Mouse (Mus musculus) R1 (cell line): ENCODE measurements at regions not wholly inside any gene's neighbourhood (a gene's known extent, or its start where the extent isn't known, plus 50 kb on each side); places are given as distances from the start of the nearest gene placed in this dataset.

Experiments
- DNase-seq: peaks from one replicate; pipeline ENCODE4 v3.0.0-alpha.2; 2018; ENCODE audit warnings: low read depth, low spot score

DNA sequence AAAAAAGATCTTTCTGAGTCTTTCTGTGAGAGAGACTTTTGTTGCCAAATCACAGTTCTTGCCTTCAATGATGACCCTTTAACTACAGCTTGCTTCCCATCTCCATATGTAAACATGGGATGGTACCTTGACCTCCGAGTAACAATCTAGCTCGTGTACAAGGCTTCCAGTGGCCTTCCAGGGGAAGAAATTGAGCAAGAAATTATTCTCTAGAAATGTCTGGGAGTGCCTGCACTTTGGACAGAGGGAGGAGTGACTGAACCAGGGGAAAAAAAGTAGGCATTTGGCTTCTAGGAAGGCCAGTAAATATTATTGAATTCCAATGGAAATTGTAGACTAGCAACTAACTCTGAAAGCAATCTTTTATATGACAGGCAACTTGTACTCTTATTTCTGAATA lies 287.8 kb upstream of the Mpdz start:
- DNase-seq: no peak

DNA sequence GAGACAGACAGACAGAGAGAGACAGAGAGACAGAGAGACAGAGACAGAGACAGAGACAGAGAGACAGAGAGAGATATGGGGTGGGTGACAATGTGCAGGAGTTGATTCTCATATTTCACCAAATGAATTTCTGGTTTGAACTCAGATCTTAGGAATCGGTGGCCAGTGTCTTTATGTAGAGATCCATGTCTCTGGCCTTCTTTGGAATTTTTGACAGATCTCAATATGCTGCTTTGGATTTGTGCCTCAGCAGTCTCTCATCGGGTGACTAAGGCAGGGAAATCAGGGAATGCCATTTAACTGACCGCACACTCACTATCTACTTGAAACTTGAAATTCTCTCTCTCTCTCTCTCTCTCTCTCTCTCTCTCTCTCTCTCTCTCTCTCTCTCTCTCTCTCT lies 286.3 kb upstream of the Mpdz start:
- no peak for DNase-seq

DNA sequence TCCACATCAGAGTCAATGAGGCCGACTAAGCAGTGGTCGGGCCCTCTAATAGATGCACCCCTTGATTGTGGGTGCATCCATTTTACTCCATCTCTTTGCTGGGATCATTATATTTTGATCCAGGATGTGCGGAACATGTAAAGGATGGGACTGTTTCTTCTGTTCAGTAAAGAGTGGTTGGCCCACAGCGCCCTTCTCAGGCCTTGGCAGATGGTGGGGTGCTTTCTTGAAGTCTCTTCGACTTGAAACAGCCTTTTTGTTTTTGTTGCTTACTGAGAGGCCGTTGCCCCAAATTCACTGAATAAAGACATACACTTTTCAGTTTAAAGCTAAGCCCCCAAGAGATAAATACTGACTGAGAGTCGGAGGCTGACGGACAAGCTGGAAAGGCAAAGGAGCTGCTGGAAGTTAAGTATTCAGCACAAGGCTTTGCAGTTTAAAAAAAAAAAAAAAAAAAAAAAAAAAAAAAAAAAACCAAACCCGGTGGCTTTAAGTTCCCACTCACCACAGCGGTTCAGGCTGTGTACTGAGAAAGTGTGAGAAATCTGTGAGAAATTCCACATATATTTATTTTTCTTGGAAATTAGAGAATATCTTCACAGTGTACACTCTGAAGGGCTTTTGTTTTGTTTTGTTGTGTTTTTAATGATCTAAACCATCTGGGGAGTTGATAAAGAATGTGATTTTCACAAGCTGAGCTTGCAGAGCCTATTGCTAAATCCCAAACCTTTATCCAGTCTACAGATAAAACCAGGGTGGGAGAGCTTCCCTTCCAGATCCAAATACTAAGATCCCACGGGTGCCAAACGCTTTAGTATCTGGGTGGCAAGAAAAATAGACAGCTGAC lies 285.3 kb upstream of the Mpdz start:
- no peak for DNase-seq

DNA sequence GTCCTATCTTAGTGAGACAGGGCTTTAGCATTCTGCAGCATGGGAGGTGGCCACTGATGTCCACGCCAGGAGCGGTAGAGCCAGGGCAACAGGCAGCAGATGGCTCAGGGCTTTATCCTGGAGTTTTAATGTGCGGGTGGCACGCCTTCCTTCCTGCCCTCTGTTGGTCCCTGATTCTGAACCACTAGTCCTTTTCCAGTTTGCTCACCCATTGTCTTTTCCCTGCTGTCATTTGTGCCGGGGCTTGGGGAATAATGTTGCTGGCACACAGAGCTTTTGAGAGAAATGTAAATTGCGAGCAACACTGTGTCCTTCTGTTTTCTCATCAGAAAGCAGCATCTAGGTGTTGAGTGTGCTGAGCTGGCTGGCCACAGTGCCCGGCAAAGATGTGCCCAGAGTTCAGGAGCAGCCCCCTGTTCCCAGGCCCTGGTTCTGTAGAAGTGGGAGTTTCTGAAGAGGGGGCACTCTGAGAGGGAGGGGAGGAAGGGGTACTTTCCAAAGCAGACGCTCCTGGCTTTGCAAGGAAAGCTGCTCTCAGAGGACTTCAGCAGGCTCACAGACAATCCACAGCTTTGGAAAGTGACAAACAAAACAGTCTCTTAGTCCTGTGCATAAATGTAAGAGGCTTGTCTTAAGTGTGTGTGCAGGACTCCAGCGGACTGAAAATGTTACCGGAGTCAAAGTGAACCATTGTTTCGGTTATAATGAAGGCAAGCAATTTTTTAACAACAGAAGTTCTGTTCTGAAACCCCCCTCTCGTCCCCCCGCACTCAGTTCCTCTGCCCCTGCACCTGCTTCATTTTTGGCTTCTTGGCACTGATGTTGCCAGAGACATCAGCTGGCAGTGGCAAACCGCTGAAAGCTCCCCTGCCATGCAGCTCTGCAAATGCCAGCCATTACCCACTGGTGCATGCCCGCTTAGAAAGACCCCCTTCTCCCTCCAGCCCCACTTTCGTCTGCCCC lies 284.4 kb upstream of the Mpdz start:
- no peak for DNase-seq

DNA sequence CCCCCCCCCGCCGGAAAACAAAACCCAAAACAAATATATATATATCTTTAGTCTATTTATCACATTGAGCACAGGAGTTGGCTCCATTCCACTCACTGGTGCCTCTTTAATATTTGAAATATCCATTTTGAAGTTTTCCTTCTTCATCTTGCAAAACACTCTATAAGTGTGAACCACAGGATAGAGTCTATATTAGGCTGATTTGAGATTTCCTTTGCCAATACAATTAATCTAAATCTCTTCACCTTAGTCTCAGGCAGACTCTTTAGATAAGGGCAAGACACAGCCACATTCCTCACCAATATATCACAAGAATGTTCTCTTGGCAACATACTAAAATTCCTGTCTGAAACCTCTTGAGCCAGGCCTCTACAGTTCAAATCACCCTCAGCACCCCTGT lies 282.1 kb upstream of the Mpdz start:
- DNase-seq: no peak

DNA sequence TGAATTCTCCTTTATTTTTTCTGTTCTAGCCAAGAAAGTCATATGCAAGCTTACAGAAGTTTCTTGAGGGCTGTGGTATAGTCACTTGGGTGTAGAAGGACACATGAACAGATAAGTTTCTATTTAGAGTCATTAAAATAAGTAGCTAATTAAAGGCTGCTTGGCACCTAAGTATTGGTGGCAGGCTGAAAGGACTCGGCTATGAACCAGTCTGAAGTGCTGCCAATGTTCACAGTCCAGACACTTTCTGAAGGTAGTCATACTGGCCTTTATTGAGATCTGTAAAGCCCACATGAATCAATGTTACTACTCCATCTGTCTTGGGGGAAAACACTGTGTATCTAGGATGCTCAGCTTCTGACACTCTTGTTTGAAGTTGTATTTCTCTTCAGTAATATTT lies 269.8 kb upstream of the Mpdz start:
- no peak for DNase-seq

DNA sequence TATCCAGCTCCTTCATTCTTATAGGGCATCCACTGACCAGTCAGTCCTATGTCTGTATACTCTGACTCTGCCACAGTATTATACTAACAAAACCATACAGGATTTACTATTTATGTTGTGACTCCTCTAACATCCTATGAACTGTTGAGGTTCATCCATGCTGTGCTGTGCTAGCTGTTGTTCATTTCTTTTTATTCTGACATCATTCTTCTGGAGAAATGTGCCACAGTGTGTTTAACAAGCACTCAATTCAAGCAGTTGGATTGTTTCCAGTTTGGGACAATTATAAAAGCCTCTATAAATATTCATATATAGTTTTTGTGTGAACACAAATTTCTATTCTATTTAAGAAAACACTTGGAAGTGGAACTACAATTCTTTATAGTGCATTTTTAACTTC lies 252.6 kb upstream of the Mpdz start:
- no peak for DNase-seq

DNA sequence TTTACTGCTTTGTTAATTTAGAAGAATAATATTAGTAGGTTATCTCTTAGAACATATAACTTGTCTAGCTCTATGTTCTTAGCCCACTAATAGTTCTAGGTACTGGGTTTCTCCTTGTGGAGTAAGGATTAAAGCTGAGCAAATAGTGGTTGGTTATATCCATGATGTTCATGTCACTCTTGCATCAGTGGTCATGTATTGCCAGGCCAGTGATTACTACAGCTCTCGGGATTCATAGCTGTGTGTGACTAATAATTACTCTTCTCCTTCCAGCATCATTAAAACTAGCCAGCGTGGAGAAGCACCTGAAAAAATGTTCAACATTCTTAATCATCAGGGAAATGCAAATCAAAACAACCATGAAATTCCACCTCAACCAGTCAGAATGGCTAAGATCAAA lies 234.6 kb upstream of the Mpdz start:
- no peak for DNase-seq

DNA sequence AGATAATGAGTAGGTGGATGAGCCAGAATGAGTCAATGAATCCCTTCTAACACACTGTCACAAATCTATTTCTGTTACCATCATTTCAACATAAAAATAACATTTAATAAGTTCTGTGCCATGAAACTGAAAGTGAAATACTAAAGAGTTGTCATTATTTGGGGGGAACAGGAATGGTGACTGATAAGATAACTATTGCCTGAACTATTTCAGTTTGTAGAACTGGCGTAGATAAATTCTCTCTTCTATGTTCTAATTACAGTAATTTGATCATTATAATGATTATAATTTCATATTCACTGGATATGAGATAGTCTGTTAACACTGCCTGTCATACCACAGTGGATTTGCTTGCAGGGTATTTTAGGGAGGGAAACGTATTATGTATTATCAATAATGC lies 232.3 kb upstream of the Mpdz start:
- DNase-seq: no peak

DNA sequence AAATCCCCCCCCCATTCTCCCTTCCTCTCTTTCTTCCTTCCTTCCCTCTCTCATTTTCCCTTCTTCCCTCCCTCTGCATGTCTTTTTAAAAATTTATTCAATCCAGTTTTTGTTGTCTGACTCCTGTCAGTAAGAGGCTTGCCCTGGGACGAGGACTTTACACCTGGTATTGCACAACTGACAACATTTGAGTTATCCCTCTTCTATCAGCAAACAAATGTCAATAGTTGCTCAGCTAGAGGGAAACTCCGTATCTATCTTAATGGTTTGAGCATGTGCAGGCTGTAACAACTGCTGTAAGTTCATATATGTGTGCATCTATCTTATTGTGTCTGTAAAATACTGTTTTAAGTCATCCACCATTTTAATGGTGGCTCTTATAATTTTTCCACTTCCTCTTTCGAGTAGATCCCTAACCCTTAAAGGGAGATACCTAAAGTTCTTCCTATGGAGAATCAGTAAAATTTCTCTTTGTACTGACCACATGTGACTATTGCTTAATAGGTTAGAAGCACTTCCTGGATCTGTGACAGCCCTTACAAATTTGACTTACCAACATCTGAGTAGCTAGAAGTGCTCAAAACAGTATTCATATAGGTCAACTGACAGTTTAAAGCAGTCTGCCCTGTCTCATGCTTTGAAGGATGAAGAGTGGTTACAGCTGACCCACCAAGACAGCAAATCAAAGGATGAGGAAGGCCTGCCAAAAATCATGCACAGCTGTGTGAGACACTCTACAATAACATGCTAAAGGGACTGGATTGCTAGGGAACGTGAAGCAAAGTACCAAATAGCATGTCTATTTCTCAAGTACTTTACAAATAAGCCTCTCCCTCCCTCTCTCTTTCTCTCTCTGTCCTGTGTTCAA lies 231.0 kb upstream of the Mpdz start:
- no peak for DNase-seq

DNA sequence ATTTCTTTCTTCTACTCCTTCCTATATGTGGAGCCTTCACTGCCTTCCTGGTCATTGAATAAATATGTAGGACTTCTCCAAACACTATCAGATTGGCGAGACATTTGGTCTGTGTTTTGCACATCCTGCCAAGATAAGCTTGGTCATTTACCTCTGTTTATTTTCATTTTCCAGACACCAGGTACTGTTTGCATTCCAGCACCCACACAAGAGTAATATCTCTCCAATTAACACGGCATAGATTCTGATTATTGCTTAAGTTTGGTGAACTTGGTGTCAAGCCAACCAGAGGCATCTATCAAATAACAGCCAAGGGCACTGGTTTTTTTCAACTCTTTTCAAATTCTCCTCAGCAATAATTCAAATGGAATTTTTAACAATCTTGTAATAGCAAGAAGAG lies 229.4 kb upstream of the Mpdz start:
- DNase-seq: no peak

DNA sequence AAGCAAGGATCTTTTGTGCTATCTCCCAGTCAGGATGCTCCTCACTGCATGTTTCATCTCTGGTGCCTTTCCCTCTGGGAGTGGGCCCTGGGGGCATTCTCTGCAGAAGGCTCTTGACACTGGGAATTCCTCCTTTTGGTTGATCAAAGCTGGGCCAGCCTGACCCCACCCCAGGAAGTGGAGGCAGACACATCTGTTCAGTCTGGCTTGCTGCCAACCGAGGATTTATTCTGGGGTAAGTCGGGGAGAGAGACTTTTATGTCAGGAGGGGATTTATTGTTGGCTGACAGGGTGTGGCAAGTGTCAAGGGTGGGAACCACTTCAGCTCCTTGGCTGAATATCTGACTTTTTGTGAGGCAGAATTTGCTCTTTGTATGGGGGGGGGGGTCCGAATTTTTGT lies 226.6 kb upstream of the Mpdz start:
- peak; percentile 87 for DNase-seq

DNA sequence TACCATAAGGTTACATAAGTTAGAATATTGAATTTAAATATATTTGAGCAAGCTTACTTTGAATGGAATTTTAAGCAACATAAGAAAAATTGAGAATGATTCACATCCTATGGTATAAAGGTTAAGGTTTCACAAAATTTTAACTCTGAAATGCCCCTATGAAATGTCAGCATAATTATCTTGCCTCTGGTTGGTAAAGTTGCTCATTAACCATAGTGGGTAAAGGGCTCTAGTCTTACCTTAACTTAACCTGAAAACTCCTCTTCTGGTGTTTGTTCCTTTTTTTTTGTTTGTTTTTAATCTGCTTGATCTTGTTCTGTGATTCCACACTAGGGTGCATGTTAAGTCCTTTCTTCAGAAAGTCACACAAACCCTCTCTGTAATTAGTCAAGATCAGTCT lies 218.5 kb upstream of the Mpdz start:
- DNase-seq: no peak

DNA sequence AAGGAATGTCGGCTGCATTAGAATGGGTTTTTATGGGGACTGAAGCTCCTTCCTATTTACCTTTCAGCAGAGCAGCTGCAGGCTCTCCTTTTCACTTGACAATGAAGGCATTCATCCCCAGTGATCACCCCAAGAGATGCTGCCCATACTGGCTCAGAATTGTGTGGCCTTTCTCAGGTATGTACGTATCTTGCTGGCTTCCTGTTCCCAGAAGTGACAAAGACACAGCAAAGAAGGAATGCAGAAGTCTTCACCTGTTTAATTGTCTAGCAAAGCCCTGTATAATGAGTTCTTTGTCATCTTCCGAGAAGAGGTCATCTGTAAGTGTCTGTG lies 185.8 kb upstream of the Mpdz start:
- peak; percentile 63 for DNase-seq

DNA sequence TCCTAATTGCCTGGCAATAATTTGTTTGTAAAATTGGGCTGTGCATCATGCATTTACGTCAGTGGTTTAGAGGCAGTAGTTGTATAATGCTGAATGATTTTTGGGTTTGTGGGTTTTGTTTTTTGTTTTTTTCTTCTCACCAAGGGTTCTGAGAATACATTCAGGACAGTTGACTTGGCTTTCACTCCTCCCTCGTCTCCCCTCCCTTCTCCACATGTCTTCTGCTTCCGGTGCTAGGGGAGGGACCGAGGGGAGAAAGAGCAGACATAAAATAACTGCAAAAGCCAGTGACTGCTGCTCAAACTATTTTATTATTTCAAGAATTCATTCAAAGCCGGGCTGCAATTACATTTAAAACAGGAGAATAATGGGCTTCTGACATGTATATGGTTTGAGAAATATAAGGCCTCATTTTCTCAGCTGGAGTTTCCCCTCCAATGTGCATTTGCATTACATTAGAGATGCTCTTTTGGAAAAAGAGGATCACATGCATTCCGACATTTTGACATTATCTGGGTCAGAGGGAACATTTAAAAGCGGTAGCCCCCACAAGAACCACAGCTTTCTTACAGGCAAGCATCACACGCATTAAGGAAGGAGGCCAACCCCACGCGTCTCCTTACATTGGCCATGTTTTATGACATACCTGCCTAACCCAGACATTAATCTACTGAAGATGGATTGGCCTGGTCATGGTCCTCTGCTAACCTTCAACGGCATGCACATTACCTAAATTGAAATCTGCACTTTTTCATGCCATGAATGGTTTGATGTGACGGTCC lies 185.3 kb upstream of the Mpdz start:
- DNase-seq: peak; percentile 9

DNA sequence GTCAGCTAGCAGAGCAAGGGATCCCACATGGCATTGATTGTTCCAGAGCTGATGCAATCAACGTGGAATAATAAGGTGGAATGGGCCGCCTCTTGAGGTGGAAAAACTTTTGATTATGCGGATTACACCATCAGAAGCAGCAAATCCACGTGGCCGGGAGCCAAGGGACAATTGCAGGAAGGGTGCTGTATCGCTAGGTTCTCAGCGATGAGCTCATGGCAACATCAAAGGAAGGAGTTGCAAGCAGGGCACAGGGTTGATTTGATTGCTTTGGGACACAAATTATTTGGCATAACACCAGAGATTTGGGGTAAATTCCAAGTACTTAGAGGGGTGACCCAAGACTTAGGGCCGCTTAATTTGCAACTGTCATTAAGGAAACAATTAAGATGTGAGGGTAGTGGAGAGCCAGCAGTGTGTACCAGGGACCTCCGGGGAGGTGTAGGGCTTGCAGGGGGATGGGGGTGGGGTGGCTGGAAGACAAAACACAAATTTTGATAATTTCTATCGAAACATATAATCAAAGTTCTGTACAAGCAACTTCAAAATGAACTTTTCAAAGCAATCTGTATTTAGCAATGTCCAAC lies 182.8 kb upstream of the Mpdz start:
- DNase-seq: no peak

DNA sequence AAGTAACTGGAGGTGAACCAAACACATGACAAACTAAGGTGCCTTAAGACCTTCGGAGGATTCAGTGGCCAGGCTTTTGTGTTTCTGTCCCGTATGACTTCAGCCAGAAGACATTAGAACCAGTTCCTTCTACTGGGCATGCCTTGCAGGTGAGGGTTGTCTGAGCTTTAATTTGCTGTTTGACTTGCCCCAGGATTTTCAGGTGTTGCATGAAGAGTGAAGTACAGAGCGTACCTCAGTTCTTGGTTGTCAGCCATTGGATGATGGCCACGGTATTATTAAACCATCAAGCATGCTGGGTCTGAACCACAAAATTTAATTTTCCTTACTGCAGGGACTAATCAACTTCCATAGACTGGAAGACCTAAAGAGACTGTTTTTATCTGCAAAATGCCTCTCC lies 181.5 kb upstream of the Mpdz start:
- no peak for DNase-seq

DNA sequence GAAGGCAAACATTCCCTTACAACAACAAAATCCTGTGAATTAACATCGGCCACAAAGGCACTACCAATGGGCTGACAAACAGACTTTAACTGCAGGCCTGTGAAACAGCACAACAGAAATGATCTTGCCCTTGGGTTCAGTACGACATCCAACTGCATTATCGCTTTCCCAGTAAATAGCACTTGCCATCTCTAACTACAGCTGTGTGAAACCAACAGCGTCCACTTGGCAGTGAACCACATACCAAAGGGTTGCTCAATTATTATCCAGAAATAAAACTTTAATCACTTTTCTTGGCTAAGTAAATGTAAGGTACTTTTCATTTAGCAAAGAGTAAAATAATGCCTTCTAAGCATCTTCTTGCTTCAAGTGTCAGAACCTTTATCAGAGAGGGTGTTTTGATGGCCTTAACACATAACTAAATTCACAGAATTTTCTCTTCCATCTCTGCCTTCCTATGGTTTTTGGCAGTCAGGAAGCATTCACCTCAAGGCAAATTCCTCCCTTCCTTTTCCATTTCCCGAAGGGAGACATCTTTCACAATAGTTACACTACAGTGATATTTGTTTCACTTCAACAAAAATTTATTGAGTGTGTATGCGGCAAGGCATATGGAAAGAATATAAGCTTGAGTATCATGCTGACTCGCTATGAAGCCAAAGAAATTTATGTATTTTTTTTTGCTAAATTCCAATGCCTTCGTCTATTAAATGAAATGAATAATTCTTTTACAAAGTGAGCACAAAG lies 178.9 kb upstream of the Mpdz start:
- DNase-seq: no peak

DNA sequence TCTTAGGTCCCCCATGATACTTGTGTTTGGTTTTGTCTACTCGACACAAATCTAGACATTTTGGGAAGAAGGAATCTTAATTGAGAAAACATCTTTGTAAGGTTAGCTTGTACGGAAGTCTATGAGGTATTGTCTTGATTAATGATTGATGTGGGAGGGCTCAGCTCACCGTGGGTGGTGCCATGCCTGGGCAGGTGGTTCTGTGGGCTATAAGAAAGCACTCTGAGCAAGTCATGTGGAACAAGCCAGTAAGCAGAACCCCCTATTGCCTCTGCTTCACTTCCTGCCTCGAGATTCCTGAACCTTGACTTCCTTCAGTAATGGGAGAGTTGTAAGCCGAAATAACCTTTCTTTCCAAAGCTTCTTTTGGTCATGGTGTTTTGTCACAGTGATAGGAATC lies 174.6 kb upstream of the Mpdz start:
- no peak for DNase-seq

DNA sequence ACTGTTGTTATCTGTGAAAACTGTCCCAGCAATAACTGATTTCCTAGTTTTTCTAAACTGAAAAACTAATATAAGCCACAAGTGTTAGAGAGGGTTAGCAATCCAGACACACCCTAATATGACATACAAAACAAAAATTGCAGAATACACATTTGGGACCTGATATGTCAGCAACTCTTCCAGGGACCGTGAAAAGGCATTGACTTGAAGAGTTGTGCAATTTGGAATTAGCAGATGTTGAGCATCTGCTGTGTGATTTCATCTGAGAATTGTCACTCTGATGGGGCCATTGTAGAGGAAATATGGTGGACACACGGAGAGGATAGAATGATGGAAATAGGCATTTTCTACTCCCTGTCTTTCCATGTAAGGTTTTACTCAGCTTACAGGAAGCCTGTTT lies 168.6 kb upstream of the Mpdz start:
- no peak for DNase-seq
